Mouse (Mus musculus) right cerebral cortex, adult 18-20 months (tissue): ENCODE measurements around the gene Tuba1c.
"Not testable (repeated sequence)": the region's sequence is repeated elsewhere in the genome, so short reads cannot be mapped to it uniquely, and the experiment has no call there.

ENCODE experiments used
- DNase-seq: peaks from one replicate; pipeline ENCODE4 v3.0.0; 2022; ENCODE audit warnings: mixed read lengths

Gene Tuba1c

DNA sequence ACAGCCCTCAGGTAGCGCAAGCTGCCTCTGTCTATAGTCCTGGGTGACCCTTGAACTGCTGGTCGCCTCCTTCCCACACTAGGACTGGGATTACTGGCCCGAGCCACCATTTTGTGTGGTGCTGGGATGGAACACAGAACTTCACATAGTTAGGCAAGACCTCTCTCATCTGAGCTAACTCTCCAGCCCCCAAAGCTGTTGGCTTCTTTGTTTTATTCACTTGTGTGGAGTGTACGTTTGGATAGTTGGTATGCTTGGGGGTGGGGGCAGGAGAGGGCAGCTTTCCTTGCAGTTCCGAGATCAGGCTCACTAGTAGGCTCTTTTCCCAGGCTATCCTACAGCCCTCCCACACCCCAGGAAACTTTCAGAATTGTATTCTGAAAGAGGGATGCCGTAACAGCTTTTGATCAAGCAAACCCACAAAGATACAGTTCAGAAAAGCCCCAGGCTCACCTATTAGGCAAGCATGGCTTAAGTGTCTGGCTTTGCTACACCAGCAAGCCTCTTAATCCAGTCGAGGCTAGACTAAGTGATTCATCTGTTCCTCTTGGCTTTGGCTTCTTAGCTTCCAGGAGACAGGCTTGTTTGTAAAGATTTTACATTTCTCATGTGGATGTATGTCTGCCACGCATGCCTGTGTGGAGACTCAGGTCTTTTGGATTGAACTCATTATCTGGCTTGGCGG, 2.5 kb downstream of the Tuba1c start:
- DNase-seq, result no peak

DNA sequence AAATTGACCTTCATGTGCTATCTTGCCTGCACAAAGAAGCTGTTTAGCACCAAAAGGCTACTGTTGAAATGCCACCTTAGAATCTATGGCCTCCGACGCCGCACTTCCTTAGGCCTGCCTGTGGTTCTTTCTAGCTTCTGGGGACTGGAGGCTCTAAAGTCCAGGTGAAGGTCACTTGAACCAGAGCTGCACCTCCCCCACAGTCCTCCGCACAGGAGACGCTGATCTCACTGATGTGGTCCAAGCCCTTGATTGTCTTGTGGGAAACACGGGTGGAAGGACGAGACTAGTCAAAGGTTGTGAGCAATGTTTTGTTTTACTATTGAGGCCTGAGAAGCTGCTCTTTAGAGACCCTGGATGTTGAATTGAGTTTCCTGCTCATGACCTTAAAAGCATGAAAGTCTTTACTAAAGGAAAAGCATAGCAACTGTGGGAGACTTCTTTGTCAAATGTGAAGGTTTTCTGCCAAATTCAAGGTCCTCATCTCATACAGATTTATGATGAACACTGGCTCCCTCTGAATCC, 3.1 kb downstream of the Tuba1c start:
- no peak for DNase-seq

DNA sequence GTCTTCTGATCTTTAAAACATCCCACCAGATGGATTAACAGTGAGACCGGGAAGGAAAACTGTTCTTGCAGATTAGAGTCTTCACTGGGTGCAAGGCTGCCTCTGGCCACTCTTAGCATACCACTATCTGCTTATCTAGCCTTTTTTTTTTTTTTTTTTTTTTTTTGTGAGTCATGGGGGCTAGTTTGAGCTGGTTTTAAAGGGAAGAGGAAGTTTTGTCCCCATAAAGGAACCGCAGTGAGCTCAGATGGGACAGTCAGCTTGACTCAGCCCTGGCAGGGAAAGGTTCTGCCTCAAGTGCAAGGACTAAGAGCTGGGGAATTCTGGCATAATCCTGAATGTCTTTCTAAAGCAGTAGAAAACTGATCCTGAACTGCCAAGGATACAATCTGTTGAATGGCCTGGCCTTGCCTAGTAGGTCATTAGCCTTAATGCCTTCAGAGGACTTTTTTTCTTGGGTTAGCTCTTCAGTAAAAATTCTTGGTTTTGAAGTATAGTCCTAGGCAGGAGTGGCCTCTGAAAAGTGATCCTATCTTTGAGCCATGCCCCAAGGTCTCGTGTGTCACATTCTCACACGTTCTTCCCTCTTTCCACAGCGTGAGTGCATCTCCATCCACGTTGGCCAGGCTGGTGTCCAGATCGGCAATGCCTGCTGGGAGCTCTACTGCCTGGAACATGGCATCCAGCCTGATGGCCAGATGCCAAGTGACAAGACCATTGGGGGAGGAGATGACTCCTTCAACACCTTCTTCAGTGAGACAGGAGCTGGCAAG, 4.0 kb downstream of the Tuba1c start:
- no peak for DNase-seq

DNA sequence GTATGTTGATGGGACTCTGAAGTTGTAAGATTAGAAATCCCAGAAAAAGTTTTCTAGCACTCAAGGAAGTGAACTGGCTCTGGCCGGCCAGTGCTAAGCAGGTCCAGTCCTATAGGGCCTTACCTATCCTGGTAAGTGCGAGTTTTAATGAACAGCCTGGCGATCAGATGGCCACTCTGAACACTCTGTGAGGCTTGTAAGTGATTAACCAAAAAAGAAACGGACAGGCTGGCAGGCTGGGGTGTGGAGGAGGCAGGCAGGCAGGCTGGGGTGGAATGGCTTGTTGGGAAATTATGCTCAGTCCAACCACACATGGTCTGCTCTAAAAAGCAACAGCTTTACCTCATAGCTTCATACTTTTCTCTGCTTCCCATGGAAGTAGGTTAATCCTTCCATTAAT, 5.7 kb downstream of the Tuba1c start:
- peak; percentile 45 for DNase-seq

DNA sequence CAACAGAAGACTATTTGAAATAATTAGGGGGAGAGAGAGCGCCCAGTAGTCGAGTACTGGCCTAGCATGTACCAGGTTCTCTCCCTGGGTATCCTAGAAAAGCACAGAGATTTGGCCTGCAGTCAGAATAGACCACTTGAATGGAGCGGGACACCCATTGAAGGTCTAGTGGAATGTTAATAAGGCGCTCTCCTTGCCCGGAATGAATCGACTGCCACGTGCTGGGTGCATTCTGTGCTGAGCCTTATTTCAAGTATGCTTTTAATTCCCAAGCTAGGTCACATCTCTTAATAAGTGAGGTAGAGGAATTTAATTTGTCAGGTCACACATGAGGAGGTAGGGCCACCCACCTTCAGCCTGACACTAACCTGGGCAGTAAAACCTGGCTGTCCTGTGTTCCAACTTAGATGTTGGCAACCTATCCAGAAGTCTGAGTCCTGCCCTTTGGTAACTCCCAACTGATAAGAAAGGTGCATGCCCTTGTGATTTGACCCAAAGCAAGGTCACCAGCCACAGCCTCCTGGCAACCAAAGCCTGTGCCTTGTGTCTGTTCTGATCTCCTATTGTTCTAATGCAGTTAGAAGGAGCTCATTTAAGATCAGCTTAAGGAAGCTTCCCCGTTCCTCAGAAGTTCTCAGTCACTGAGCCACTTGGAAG, 6.7 kb downstream of the Tuba1c start:
- no peak for DNase-seq

DNA sequence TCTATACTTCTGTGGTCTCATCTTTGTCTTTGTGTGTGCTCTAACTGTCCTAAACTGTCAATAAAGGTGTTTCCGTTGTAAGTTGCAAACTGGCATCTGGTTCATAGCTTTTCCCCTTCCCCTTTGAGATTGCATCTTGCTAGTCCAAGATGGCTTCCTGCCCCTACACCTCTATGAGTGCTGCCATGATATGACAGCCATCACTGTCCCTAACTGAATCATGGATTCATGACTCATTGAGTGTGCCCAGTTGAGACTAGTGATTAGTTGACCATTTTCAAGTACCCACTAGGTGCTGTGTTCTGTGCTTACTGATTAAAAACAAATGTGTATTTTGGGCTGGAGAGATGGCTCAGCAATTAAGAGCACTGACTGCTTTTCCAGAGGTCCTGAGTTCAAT, 8.3 kb downstream of the Tuba1c start:
- no peak for DNase-seq

DNA sequence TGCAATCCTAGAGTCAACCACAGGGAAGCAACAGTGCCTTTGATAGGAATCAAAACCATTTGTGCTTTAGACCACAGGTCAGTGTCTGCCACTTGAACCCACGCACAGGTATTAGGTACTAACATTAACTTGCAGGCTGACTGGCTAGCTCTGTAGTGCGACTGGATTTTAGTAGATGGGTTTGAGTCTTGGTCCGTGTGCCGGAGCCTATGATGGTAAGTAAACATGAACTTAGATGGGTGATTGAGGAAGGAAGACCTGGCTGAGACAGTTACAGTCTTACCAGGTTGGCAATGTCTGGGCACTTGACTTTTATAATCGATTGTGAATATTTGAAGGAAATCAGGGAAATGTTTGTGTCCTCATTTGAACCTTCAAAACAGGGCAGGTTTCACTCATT, 9.1 kb downstream of the Tuba1c start:
- DNase-seq, result no peak

DNA sequence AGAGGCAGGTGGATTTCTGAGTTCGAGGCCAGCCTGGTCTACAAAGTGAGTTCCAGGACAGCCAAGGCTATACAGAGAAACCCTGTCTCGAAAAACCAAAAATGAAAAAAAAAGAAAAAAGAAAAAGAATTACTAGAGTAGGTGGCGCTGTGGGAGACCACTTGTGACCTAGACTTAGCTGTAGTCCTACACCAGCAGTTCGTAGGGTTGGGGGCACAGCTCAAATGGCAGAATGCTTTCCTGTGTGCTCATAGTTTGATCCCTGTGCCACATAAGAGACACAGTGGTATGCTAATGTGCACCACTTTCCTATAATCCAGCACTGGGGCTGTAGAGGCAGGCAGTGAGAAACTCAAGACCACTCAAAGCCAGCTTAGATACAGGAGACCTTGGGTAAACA, 9.6 kb downstream of the Tuba1c start:
- DNase-seq, result no peak

DNA sequence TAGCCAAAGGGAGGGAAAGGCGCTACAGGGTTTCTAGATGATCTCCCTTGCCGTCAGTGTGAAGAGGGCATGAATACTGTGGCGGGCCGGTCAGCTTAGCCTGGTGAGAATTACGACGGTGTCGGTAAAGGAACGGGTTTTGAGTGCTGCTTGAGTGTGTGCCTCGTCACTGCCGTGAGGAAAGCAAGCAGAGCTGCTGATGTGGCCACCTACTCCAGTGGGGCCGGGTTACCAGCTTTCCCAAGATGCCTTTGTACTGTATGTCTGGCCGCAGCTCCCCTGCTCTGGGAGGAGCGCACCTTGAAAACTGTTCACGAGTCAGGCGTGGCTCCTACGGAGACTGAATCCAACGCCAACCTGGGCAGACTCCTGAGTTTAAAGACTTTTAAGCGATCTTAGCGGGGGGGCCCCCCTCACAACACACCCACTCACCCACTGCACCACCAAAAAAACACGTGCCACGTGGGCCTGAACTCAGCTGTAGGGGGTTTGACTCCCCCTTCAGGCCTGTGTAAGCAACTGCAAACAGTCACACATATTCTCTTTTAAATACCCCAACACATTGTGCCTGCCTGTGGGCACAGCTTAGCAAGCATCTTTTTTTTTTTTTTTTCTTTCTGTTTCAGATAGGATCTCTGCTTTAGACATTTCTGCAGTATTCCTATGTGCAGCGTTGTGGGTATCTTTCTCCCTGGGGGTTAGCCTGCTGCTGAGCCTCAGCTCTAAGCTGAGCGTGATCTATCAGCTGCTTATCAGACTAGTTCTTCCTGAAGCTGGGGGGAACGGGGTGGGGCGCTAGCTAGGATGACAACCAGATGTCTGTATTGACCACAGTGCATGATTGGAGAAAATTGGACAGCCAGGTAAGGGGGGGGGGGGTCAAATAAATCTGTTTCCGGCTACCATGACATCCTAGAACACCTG, 10.6 kb downstream of the Tuba1c start:
- no peak for DNase-seq

DNA sequence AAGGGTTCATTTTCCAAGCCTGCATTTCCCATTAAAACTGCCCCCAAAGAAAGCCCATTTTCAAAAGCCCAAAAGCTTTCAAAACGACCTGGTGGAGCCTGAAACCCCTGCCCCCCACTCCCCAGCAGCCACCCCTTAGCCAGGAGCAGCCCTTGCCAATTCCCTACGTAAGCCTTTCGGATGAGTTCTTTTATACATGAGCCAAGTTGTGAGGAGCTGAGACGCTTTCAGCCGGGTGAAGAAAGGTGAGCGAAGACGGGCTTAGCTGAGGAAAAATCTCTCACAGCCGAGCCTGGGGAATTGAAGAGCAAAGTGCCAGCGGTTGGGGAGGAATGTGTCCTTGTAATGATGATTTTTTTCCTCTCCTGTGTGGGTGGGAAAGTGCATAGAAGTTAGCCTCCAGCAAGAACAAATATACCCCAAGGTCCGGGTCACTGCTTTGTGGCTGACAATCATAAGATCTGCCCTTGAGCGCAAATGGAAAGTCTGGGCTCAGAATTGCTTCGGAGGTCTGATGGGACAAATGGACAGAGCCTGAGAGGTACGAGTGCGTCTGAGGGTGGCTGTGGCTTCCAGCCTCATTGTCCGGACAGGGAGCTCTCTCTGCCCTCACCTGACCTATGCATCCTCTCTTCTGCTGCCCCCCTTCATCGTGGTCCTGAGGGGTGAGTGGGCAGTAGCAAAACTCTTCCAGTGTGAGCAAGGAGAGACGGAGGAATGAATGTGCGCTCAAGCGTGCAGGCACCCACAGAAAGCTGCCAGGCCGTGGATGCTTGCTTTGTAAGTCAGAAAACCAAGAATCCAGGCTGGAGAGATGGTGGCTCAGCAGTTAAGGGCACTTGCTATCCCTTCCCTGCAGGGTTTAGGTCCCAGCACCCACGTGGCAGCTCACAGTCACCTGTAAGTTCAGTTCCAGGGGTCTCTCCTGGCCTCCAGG, 11.5 kb downstream of the Tuba1c start:
- no peak for DNase-seq

DNA sequence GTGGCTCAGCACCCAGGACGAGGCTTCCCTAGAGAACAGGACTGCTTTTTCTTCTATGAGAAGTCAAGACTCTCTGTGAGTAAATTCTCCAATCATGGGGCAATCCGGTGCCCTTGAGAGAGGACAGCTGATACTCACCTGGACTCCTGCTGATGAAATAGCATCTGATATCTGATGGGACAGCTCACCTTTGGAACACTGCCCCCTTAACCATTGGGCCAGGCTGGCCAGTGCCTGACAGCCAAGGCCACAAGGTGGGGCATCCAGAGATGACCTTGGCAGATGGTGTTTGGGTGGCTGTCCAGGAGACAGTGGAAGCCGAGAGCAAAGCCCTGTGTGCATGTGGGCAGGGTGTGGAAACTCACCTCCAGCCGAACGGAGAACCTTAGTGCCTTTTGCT, 12.6 kb downstream of the Tuba1c start:
- DNase-seq, result no peak

DNA sequence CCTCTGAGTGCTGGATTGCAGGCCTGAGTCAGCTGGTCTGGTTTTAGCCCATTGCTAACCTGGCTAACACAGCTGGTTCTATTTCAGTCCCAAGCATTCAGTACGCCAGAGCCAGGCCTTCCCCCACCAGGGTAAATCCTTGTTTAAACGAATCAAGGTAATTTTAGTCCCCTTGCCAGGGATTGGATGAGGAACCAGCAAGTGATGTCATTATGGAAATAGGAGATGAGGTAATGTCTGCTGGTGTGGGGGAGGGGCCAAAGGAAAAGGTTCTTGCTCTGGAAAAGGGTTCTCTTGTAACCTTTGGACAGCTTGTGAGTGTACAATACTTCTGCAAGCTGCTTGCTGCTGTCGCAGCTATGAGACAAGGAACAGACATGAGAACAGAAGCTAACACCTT, 15.2 kb downstream of the Tuba1c start:
- DNase-seq, result no peak

DNA sequence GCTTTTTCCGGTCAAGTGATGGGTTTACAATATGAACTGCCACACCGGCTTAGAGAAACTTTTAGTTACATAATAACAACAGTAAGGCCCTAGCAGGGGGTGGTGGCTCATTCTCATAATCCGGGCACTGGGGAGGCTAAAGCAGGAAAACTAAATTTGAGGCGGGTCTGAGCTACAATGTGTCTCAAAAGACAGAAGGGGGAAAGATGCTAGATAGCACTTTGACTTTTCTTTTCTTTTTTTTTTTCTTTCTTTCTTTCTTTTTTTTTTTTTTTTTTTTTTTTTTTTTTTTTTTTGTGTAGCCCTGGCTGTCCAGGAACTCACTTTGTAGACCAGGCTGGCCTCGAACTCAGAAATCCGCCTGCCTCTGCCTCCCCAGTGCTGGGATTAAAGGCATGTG, 16.0 kb downstream of the Tuba1c start:
- not testable (repeated sequence) for DNase-seq

DNA sequence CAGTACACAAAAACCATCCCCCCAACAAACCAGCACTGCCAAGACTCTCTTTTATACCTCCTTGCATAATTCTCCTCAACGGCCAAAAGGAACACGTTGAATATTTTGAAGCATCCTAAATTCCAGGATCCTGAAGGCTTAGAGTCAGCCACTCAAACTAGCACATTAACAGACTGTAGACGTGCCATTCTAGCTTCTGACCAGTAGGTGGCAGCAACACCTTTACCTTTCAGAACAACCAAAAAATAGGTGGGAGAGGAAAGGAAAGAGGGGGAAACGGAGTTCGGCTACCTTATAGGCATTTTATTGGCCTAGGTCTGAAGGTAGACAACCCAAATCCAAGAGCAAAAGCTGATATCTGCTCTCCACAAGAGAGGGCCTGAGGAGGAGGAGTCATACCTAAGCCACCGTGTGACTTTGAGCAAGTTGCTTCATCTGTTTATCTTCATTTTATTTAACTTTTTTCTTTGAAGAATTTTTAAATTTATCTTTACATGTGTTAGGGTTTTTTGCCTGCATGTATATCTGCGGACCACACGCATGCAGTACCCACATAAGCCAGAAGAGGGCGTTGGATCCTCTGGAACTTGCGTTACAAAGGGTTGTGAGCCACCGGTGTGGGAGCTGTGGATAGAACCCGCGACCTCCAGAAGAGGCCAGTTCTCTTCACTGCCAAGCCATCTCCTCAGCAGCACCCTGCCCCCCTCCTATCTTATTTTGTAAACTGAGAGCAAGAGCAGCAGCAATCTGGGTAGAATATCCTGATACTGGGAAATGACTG, 20.0 kb downstream of the Tuba1c start:
- DNase-seq, result peak; percentile 43

DNA sequence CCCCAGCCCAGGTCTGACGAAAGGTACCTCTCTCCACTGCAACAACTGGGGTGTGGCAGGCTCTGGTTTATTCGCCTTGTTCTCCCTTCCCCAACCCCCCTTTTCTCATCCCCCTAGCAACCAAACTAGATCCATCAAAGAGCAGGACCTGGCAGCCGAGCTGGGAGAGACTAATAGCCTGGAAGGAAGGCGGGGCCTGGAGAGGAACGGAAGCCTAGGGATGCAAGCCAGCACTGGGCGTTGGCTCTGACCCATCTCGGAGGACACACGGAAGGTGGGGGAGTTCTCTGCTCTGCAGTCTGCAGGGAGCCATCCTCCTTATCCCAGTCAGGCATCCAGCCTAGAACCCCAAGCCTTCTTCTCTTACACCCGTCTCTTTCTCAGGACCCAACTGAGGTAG, 23.7 kb downstream of the Tuba1c start:
- no peak for DNase-seq

DNA sequence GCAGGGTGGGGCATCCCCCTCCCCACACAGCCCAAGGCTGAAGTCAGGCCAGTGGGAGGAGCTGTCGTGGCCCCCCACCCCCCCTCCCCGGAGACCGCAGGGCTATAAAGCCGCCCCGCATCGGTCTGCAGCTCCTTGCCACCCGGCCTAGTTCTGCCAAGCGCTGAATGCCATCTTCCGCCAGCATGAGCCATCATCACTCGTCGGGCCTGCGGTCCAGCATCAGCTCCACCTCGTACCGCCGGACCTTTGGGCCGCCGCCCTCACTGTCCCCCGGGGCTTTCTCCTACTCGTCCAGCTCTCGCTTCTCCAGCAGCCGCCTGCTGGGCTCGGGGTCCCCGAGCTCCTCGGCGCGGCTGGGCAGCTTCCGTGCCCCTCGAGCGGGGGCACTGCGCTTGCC, 25.3 kb downstream of the Tuba1c start, which contains the start of gene Prph:
Prph (plus strand) TSS at position 135 of the 400 bp plus-strand sequence.
- DNase-seq, result no peak

DNA sequence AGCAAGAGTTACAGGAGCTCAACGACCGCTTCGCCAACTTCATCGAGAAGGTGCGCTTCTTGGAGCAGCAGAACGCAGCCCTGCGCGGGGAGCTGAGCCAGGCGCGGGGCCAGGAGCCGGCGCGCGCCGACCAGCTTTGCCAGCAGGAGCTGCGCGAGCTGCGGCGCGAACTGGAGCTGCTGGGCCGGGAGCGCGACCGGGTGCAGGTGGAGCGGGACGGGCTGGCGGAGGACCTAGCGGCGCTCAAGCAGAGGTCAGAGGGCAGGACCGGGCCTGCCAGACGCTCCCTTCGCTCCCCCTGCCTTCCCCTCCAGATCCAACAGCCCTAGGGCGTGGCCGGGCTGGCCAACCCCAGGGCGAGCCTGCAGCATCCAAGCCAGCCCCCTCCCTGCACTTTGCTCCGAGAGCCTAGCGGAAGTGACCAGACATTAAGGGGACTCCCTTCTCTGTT, 25.8 kb downstream of the Tuba1c start:
- DNase-seq, result peak; percentile 29

DNA sequence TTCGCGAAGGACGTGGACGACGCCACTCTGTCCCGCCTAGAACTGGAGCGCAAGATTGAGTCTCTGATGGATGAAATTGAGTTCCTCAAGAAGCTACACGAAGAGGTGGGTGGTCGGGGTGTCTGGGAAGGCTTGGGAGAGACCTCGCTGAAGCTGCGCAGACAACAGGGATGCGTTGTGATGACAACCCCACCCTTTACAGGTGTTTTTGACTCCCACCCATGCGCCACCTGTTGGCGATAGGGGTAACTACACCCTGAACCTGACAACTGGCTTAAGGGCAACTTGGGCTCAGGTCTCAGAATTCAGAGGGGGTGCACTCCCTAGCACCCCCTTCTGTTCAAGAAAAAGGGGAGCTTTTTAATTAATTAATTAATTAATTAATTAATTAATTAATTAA, 26.6 kb downstream of the Tuba1c start:
- no peak for DNase-seq

DNA sequence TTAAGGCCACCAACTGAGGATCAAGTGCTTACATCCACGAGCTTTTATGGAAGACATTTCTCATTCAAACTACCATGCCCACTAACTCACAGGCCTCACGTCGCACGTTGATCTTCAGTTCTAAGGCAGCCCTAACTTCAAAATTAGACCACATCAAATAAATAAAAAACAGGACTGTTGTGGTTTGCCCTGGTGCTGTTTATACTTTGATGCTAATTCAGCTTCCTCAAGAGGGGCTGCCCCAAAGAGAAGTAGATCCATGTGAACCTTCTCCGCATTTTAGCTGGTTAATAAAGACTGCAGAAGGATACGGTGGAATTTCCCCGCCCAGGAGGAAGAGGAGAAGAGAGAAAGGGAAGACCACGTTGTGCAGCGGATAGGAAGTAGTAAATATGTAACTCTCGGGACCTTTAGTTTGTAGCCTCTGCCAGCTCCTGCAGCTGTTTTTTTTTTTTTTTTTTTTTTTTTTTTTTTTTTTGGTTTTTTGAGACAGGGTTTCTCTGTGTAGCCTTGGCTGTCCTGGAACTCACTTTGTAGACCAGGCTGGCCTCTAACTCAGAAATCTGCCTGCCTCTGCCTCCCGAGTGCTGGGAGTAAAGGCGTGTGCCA, 36.0 kb downstream of the Tuba1c start:
- DNase-seq, result no peak

DNA sequence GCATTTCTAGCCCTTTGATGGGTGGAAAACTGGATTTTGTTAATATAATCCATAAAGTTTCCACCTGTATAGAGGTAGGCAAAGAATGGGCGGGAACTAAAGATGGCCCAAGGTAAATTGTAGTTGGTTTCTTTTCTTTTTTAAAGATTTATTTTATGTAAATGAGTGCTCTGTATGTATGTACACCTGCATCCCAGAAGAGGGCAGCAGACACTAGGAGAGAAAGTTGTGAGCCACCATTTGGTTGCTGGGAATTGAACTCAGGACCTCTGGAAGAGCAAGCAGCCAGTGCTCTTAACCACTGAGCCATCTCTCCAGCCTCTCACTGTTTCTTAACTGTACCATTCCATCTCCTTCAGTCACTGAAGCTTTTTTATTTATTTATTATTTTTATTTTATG, 42.3 kb downstream of the Tuba1c start:
- no peak for DNase-seq
